In the genomic region with DNA sequence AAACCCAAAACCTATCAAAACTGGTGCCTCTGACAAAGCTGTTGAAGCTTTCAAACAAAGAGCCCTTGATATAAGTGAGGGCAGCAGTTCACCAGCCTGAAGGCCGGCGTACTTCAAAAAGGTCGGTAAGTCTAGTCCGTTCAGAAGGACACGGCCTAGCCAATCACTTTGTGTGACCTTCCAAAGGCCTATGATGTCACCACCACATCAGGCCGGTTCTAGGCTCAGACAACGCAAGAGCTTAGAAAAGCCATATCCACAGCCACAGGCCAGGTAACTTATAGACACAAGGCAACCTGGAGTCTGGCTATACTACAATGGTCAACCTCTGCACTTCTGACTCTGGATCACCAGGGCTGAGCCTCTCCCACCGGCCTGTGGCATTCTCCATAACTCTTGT, we compare ENCODE assay signal across 12 mouse cellular contexts. TPM values are rescaled to one million over a fixed set of nuclear protein-coding genes. Genes with fewer than 3 reads are reported as not detected.
DNase-seq lines count a peak whose midpoint lies in the region; ATAC-seq and TF ChIP-seq lines count a peak whose summit lies in the region.
"Had no signal": no experiment of that assay in that cellular context is flagged by ENCODE, and none has a peak within 500 bp of the region (broad histone marks: within the 10 kb centered on the region; RNA-seq: fewer than 3 reads in every experiment).

No protein-coding gene starts in this region.

- no peaks in the 10 kb centered on the region for H3K36me3 ChIP-seq in heart, embryonic 16.5 days (ENCODE audit: control insufficient read depth, insufficient read depth)
- H3K36me3 ChIP-seq in lung, embryonic 16.5 days (ENCODE audit: control insufficient read depth, insufficient read depth, low read length), result no peaks in the 10 kb centered on the region
- H3K36me3 ChIP-seq in embryonic facial prominence, embryonic 10.5 days (replicated peaks), result no peaks in the 10 kb centered on the region
- no peaks in the 10 kb centered on the region; the same call in 1 of the 2 replicates for H3K36me3 ChIP-seq in limb, embryonic 14.5 days (ENCODE audit: control insufficient read depth, insufficient read depth, low read length)

- no peak for TF ChIP-seq POLR2A in limb, embryonic 14.5 days (IDR thresholded peaks at IDR 0.05; ENCODE audit: borderline replicate concordance, extremely low read depth, insufficient read depth, insufficient read length)

- H3K27ac ChIP-seq in heart, embryonic 16.5 days (ENCODE audit: low read length), result peak overlapping the region; percentile 15; the same call in 1 of the 2 replicates
- H3K27ac ChIP-seq in lung, embryonic 16.5 days (ENCODE audit: low read length), result no peak overlapping the region
- H3K27ac ChIP-seq in embryonic facial prominence, embryonic 10.5 days (replicated peaks), result no peak overlapping the region
- H3K27ac ChIP-seq in limb, embryonic 14.5 days (replicated peaks; ENCODE audit: low read depth, low read length), result no peak overlapping the region

- H3K4me2 ChIP-seq in heart, embryonic 16.5 days (ENCODE audit: low read depth, low read length), result peak overlapping the region; percentile 92
- H3K4me2 ChIP-seq in lung, embryonic 16.5 days (ENCODE audit: low read depth, low read length), result peak overlapping the region; percentile 83
- peak overlapping the region; percentile 97; the same call in 1 of the 2 replicates for H3K4me2 ChIP-seq in limb, embryonic 14.5 days (replicated peaks; ENCODE audit: low read depth, low read length, severe bottlenecking)

- intact Hi-C loops in heart, postnatal 14 days (cut with DNase I), result no loop called here
- intact Hi-C loops in left cerebral cortex, postnatal 10 days (cut with DNase I), result no loop called here

- H3K27me3 ChIP-seq in heart, embryonic 16.5 days (ENCODE audit: control insufficient read depth, insufficient read depth, low read length), result no peaks in the 10 kb centered on the region
- H3K27me3 ChIP-seq in lung, embryonic 16.5 days (ENCODE audit: control insufficient read depth, insufficient read depth, low read depth, low read length), result peaks cover 11% of the 10 kb centered on the region
- H3K27me3 ChIP-seq in embryonic facial prominence, embryonic 10.5 days (replicated peaks; ENCODE audit: low read depth, poor library complexity, severe bottlenecking), result peaks cover 56% of the 10 kb centered on the region
- H3K27me3 ChIP-seq in limb, embryonic 14.5 days (ENCODE audit: control insufficient read depth, insufficient read depth, low read length), result no peaks in the 10 kb centered on the region

- ATAC-seq in heart, embryonic 16.5 days (replicated peaks; ENCODE audit: extremely low read depth, insufficient read depth, low FRiP score), result no peak
- no peak for ATAC-seq in lung, embryonic 16.5 days (ENCODE audit: low read depth)
- no peak for ATAC-seq in limb, embryonic 14.5 days (ENCODE audit: low FRiP score, low read depth)

- DNase-seq in heart, postnatal 14 days, result no peak
- no peak for DNase-seq in lung, postnatal 14 days
- DNase-seq in embryonic facial prominence, embryonic 10.5 days (ENCODE audit: low spot score), result no peak
- DNase-seq in limb, embryonic 14.5 days (ENCODE audit: low spot score), result no peak
- DNase-seq in left cerebral cortex, postnatal 10 days (ENCODE audit: extremely low spot score in 1 of 2, low spot score in 2 of 2), result no peak
- DNase-seq in embryo, embryonic 9.5 days (ENCODE audit: extremely low spot score), result no peak
- DNase-seq: cerebellum, adult 2 months; kidney, postnatal 25 days had no signal

- WGBS in heart, embryonic 16.5 days, result 30% methylated on average over 8 of the region's 8 CpGs
- 54% methylated on average over 8 of the region's 8 CpGs for WGBS in lung, embryonic 16.5 days
- 65% methylated on average over 8 of the region's 8 CpGs for WGBS in embryonic facial prominence, embryonic 10.5 days
- WGBS in limb, embryonic 14.5 days, result 70% methylated on average over 8 of the region's 8 CpGs

- H3K4me3 ChIP-seq in heart, embryonic 16.5 days (ENCODE audit: low read length), result peak overlapping the region; percentile 74; the same call in 1 of the 2 replicates
- H3K4me3 ChIP-seq in lung, embryonic 16.5 days (ENCODE audit: low read length), result peak overlapping the region; percentile 68
- peak overlapping the region; percentile 76; the same call in 1 of the 2 replicates for H3K4me3 ChIP-seq in embryonic facial prominence, embryonic 10.5 days
- no peak overlapping the region for H3K4me3 ChIP-seq in limb, embryonic 14.5 days (replicated peaks; ENCODE audit: low read length)

- H3K9me3 ChIP-seq in heart, embryonic 16.5 days (replicated peaks; ENCODE audit: control insufficient read depth, low read length), result no peaks in the 10 kb centered on the region
- H3K9me3 ChIP-seq in lung, embryonic 16.5 days (ENCODE audit: control insufficient read depth, low read length), result no peaks in the 10 kb centered on the region
- no peaks in the 10 kb centered on the region for H3K9me3 ChIP-seq in embryonic facial prominence, embryonic 10.5 days
- H3K9me3 ChIP-seq in limb, embryonic 14.5 days (ENCODE audit: control insufficient read depth, low read length), result no peaks in the 10 kb centered on the region

- peaks cover 11% of the 10 kb centered on the region for H3K4me1 ChIP-seq in heart, embryonic 16.5 days (ENCODE audit: control insufficient read depth, insufficient read depth, low read length)
- H3K4me1 ChIP-seq in lung, embryonic 16.5 days (replicated peaks; ENCODE audit: control insufficient read depth, insufficient read depth, low read length), result peaks cover 11% of the 10 kb centered on the region
- peaks cover 30% of the 10 kb centered on the region for H3K4me1 ChIP-seq in embryonic facial prominence, embryonic 10.5 days
- H3K4me1 ChIP-seq in limb, embryonic 14.5 days (ENCODE audit: control insufficient read depth, insufficient read depth, low read length), result peaks cover 9% of the 10 kb centered on the region; the same call in 1 of the 2 replicates

- H3K9ac ChIP-seq in heart, embryonic 16.5 days (ENCODE audit: low read length), result no peak overlapping the region
- H3K9ac ChIP-seq in lung, embryonic 16.5 days (ENCODE audit: low read length), result peak overlapping the region; percentile 26; the same call in 1 of the 2 replicates
- H3K9ac ChIP-seq in limb, embryonic 14.5 days (ENCODE audit: low read depth, low read length, severe bottlenecking), result no peak overlapping the region

RNA-seq across cellular contexts. Expression of a gene that starts 1.8 kb away (rescaled TPM):
- polyA plus RNA-seq in heart, embryonic 16.5 days (2015; fragmentation: Nextera tagmentation; extraction: Ambion mirVana), result 114 and 116 TPM in 2 replicates
- 10 to 100 TPM; 39.2 to 42.9 TPM for total RNA-seq in heart, postnatal 14 days (2021)
- 309 and 317 TPM in 2 replicates for polyA plus RNA-seq in lung, embryonic 16.5 days (2015; fragmentation: Nextera tagmentation; extraction: Ambion mirVana)
- polyA plus RNA-seq in embryonic facial prominence, embryonic 10.5 days (2016; fragmentation: Nextera tagmentation; extraction: Ambion mirVana), result 75.5 and 79.3 TPM in 2 replicates
- polyA plus RNA-seq in limb, embryonic 14.5 days (2012; rRNA removed), result 88.7 and 95.3 TPM in 2 replicates
- polyA plus RNA-seq in limb, embryonic 14.5 days (2014; fragmentation: Nextera tagmentation; extraction: Ambion mirVana), result 149 and 160 TPM in 2 replicates
- total RNA-seq in left cerebral cortex, postnatal 10 days (2021), result 10 to 100 TPM; 20.5 to 21.3 TPM

RNA-seq across cellular contexts. Expression of a gene that starts 9.2 kb away (rescaled TPM):
- polyA plus RNA-seq in heart, embryonic 16.5 days (2015; fragmentation: Nextera tagmentation; extraction: Ambion mirVana), result 14.2 and 25.4 TPM in 2 replicates
- total RNA-seq in heart, postnatal 14 days (2021), result 10 to 100 TPM; 13.2 to 15.4 TPM
- 157 and 162 TPM in 2 replicates for polyA plus RNA-seq in lung, embryonic 16.5 days (2015; fragmentation: Nextera tagmentation; extraction: Ambion mirVana)
- polyA plus RNA-seq in embryonic facial prominence, embryonic 10.5 days (2016; fragmentation: Nextera tagmentation; extraction: Ambion mirVana), result 29.7 and 30.5 TPM in 2 replicates
- polyA plus RNA-seq in limb, embryonic 14.5 days (2012; rRNA removed), result 8.7 and 9.6 TPM in 2 replicates
- 9.0 and 13.8 TPM in 2 replicates for polyA plus RNA-seq in limb, embryonic 14.5 days (2014; fragmentation: Nextera tagmentation; extraction: Ambion mirVana)
- 1 to 10 TPM; 2.4 to 3.3 TPM for total RNA-seq in left cerebral cortex, postnatal 10 days (2021)
- total RNA-seq: megakaryocyte, adult 5-6 weeks had no signal

RNA-seq across cellular contexts. Expression of a gene that starts 23.8 kb away (rescaled TPM):
- polyA plus RNA-seq in heart, embryonic 16.5 days (2015; fragmentation: Nextera tagmentation; extraction: Ambion mirVana), result 2.0 and 3.0 TPM in 2 replicates
- total RNA-seq in heart, postnatal 14 days (2021), result 1 to 10 TPM in 1 of 2 experiments, under 1 TPM in 1; 0.19 to 1.2 TPM
- 8.1 and 8.7 TPM in 2 replicates for polyA plus RNA-seq in lung, embryonic 16.5 days (2015; fragmentation: Nextera tagmentation; extraction: Ambion mirVana)
- 24.8 and 28.9 TPM in 2 replicates for polyA plus RNA-seq in embryonic facial prominence, embryonic 10.5 days (2016; fragmentation: Nextera tagmentation; extraction: Ambion mirVana)
- 10.6 and 10.7 TPM in 2 replicates for polyA plus RNA-seq in limb, embryonic 14.5 days (2012; rRNA removed)
- 13.2 and 13.7 TPM in 2 replicates for polyA plus RNA-seq in limb, embryonic 14.5 days (2014; fragmentation: Nextera tagmentation; extraction: Ambion mirVana)
- 100 to 1,000 TPM; 127 to 141 TPM for total RNA-seq in left cerebral cortex, postnatal 10 days (2021)
- total RNA-seq: megakaryocyte, adult 5-6 weeks had no signal

RNA-seq across cellular contexts. Expression of a gene that starts 31.7 kb away (rescaled TPM):
- 7.6 and 10.3 TPM in 2 replicates for polyA plus RNA-seq in heart, embryonic 16.5 days (2015; fragmentation: Nextera tagmentation; extraction: Ambion mirVana)
- 1 to 10 TPM; 2.0 to 2.2 TPM for total RNA-seq in heart, postnatal 14 days (2021)
- polyA plus RNA-seq in lung, embryonic 16.5 days (2015; fragmentation: Nextera tagmentation; extraction: Ambion mirVana), result 21.9 and 32.5 TPM in 2 replicates
- polyA plus RNA-seq in embryonic facial prominence, embryonic 10.5 days (2016; fragmentation: Nextera tagmentation; extraction: Ambion mirVana), result 4.4 and 4.6 TPM in 2 replicates
- 0.32 and 0.92 TPM in 2 replicates for polyA plus RNA-seq in limb, embryonic 14.5 days (2012; rRNA removed)
- polyA plus RNA-seq in limb, embryonic 14.5 days (2014; fragmentation: Nextera tagmentation; extraction: Ambion mirVana), result 1.2 and 3.0 TPM in 2 replicates
- not detected for total RNA-seq in left cerebral cortex, postnatal 10 days (2021)
- total RNA-seq: left cerebral cortex, postnatal 14 days had no signal

RNA-seq across cellular contexts. Expression of a gene that starts 41.8 kb away (rescaled TPM):
- 116 and 125 TPM in 2 replicates for polyA plus RNA-seq in heart, embryonic 16.5 days (2015; fragmentation: Nextera tagmentation; extraction: Ambion mirVana)
- 10 to 100 TPM; 62.0 to 68.3 TPM for total RNA-seq in heart, postnatal 14 days (2021)
- polyA plus RNA-seq in lung, embryonic 16.5 days (2015; fragmentation: Nextera tagmentation; extraction: Ambion mirVana), result 126 and 136 TPM in 2 replicates
- 100 and 102 TPM in 2 replicates for polyA plus RNA-seq in embryonic facial prominence, embryonic 10.5 days (2016; fragmentation: Nextera tagmentation; extraction: Ambion mirVana)
- 107 and 150 TPM in 2 replicates for polyA plus RNA-seq in limb, embryonic 14.5 days (2012; rRNA removed)
- polyA plus RNA-seq in limb, embryonic 14.5 days (2014; fragmentation: Nextera tagmentation; extraction: Ambion mirVana), result 130 and 139 TPM in 2 replicates
- 10 to 100 TPM; 41.6 to 42.1 TPM for total RNA-seq in left cerebral cortex, postnatal 10 days (2021)
